Mouse (Mus musculus) testis, adult 2 months (tissue): ENCODE data around the gene Trim59. TPM values are rescaled to one million over a fixed set of nuclear protein-coding genes. Genes with fewer than 3 reads are reported as not detected.
"Not testable (repeated sequence)": the region's sequence is repeated elsewhere in the genome, so short reads cannot be mapped to it uniquely, and the experiment has no call there.

ENCODE experiments used
- H3K27ac ChIP-seq: fragments of 200-500 bp; 2 replicates; pipeline ENCODE4 v1.5.1; 2012; ENCODE audit warnings: low read depth, low read length; ENCODE audit not compliant: control insufficient read depth, insufficient read depth
- H3K27me3 ChIP-seq: fragments of 200-500 bp; 2 replicates; pipeline ENCODE4 v1.6.1; 2012; ENCODE audit warnings: mild to moderate bottlenecking, low read length, moderate library complexity; ENCODE audit not compliant: control insufficient read depth, insufficient read depth
- H3K36me3 ChIP-seq: fragments of 200-500 bp; 2 replicates; pipeline ENCODE4 v1.6.1; 2012; ENCODE audit warnings: mild to moderate bottlenecking, low read length; ENCODE audit not compliant: control insufficient read depth, insufficient read depth
- H3K4me1 ChIP-seq: fragments of 200-500 bp; 2 replicates; pipeline ENCODE4 v1.6.1; 2012; ENCODE audit warnings: low read length; ENCODE audit not compliant: control insufficient read depth, insufficient read depth
- H3K4me3 ChIP-seq: fragments of 200-500 bp; 2 replicates; pipeline ENCODE4 v1.5.1; 2012; ENCODE audit warnings: low read depth, mild to moderate bottlenecking, low read length, moderate library complexity, mixed read lengths; ENCODE audit not compliant: control insufficient read depth
- CTCF ChIP-seq: fragments of 200-500 bp; IDR thresholded peaks from 2 replicates; pipeline ENCODE4 v1.5.1; 2012; ENCODE audit warnings: low read depth, mild to moderate bottlenecking, inconsistent platforms, low read length, moderate library complexity; ENCODE audit not compliant: control insufficient read depth, insufficient read depth, insufficient replicate concordance
- POLR2A ChIP-seq: fragments of 200-500 bp; IDR thresholded peaks from 2 replicates; pipeline ENCODE4 v1.6.1; 2012; ENCODE audit warnings: low read depth, mild to moderate bottlenecking, inconsistent platforms, low read length, moderate library complexity; ENCODE audit not compliant: control insufficient read depth
- polyA plus RNA-seq: library from polyadenylated mRNA; depleted of rRNA; stranded (reverse); fragments of >200 nt; gene quantifications from 2 replicates; pipeline ENCODE4 v1.2.3, GENCODE M21; 2012

Gene Trim59
- polyA plus RNA-seq, 1 experiment, result 9.8 TPM

- Histone ChIP-seq H3K36me3 (no peaks in the 10 kb centered on the region; the same call in 1 of the 2 replicates), H3K4me3 (no peak overlapping the region), H3K27ac (no peak overlapping the region), H3K4me1 (no peaks in the 10 kb centered on the region), H3K27me3 (no peaks in the 10 kb centered on the region)
- no peak for TF ChIP-seq POLR2A
- TF ChIP-seq CTCF, result no peak
These were observed 23.8 kb downstream of the Trim59 start for GRCm38 (mm10) chr3:69020764-69021163.

- Histone ChIP-seq H3K4me1 (no peaks in the 10 kb centered on the region), H3K27ac (no peak overlapping the region), H3K36me3 (no peaks in the 10 kb centered on the region; the same call in 1 of the 2 replicates), H3K27me3 (no peaks in the 10 kb centered on the region), H3K4me3 (no peak overlapping the region)
- no peak for TF ChIP-seq POLR2A
- TF ChIP-seq CTCF, result no peak
These were observed 24.3 kb downstream of the Trim59 start for GRCm38 (mm10) chr3:69020285-69020684.

GRCm38 (mm10) chr3:69018635-69019034, 25.9 kb downstream of the Trim59 start:
- H3K4me3 ChIP-seq, H3K27me3 ChIP-seq, H3K36me3 ChIP-seq, H3K27ac ChIP-seq, H3K4me1 ChIP-seq: not testable (repeated sequence)

GRCm38 (mm10) chr3:69017181-69017580, 27.4 kb downstream of the Trim59 start:
- H3K4me1 ChIP-seq, result no peaks in the 10 kb centered on the region
- no peaks in the 10 kb centered on the region for H3K27me3 ChIP-seq
- H3K27ac ChIP-seq, result no peak overlapping the region
- H3K36me3 ChIP-seq, result no peaks in the 10 kb centered on the region; the same call in 1 of the 2 replicates
- no peak overlapping the region for H3K4me3 ChIP-seq
- TF ChIP-seq POLR2A (no peak), CTCF (no peak)

- TF ChIP-seq CTCF, result no peak
- no peak for TF ChIP-seq POLR2A
- Histone ChIP-seq H3K27me3 (no peaks in the 10 kb centered on the region), H3K27ac (no peak overlapping the region), H3K4me3 (no peak overlapping the region), H3K36me3 (peaks cover 4% of the 10 kb centered on the region), H3K4me1 (peaks cover 7% of the 10 kb centered on the region)
These were observed 35.7 kb downstream of the Trim59 start for GRCm38 (mm10) chr3:69008873-69009272.

- Histone ChIP-seq H3K36me3 (peaks cover 4% of the 10 kb centered on the region), H3K4me1 (peaks cover 7% of the 10 kb centered on the region), H3K4me3 (peak overlapping the region; percentile 96), H3K27ac (peak overlapping the region; percentile 98), H3K27me3 (no peaks in the 10 kb centered on the region)
- TF ChIP-seq POLR2A (no peak), CTCF (no peak)
These were observed 38.3 kb downstream of the Trim59 start for GRCm38 (mm10) chr3:69006246-69006760.

- H3K27ac ChIP-seq, result peak overlapping the region; percentile 98
- H3K27me3 ChIP-seq, result no peaks in the 10 kb centered on the region
- H3K4me3 ChIP-seq, result peak overlapping the region; percentile 96
- TF ChIP-seq POLR2A, result 0 out of 2 replicates have a peak, but pooled peaks have one; percentile 14
- TF ChIP-seq CTCF, result no peak
- H3K4me1 ChIP-seq, result peaks cover 7% of the 10 kb centered on the region
- H3K36me3 ChIP-seq, result peaks cover 4% of the 10 kb centered on the region
These were observed 39.0 kb downstream of the Trim59 start for GRCm38 (mm10) chr3:69005338-69006245.
